In the genomic region with DNA sequence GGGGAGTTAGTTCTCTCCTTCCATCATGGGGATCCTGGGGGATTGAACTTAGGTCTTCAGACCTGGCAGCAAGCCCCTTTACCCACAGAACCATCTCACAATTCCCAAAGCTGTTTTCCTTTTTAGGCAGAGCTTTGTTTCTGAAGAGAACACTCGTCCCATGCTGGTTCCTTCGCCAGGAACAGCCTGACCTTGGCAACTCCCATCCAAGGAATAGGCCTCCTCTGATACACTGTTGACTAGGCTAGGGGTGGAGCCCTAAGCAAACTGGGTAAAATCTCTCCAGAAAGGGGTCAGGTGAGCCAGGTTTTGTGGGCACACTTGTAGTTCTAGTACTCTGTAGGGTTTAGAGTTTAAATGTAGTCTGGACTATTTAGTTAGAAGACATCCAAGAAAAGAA, we compare ENCODE assay signal across 23 mouse cellular contexts. TPM values are rescaled to one million over a fixed set of nuclear protein-coding genes. Genes with fewer than 3 reads are reported as not detected.
"Had no signal": no experiment of that assay in that cellular context is flagged by ENCODE, and none has a peak within 500 bp of the region (broad histone marks: within the 10 kb centered on the region; RNA-seq: fewer than 3 reads in every experiment).

No protein-coding gene starts in this region.

- H3K9ac ChIP-seq: limb, embryonic 15.5 days; liver, embryonic 12.5 days; lung, embryonic 14.5 days; midbrain, embryonic 13.5 days; neural tube, embryonic 15.5 days; stomach, embryonic 15.5 days had no signal

- H3K4me1 ChIP-seq: midbrain, embryonic 13.5 days; neural tube, embryonic 15.5 days had no signal

- ATAC-seq: liver, embryonic 12.5 days; midbrain, embryonic 13.5 days had no signal

- H3K9me3 ChIP-seq: limb, embryonic 15.5 days; liver, embryonic 12.5 days; neural tube, embryonic 15.5 days; stomach, embryonic 15.5 days had no signal

- H3K27me3 ChIP-seq: limb, embryonic 15.5 days; liver, embryonic 12.5 days; midbrain, embryonic 13.5 days; neural tube, embryonic 15.5 days; stomach, embryonic 15.5 days had no signal

- H3K4me3 ChIP-seq: limb, embryonic 15.5 days; liver, embryonic 12.5 days; midbrain, embryonic 13.5 days; myocyte; neural tube, embryonic 15.5 days; stomach, embryonic 15.5 days had no signal

- H3K27ac ChIP-seq: limb, embryonic 15.5 days; midbrain, embryonic 13.5 days; neural tube, embryonic 15.5 days had no signal

- H3K4me2 ChIP-seq: limb, embryonic 15.5 days; liver, embryonic 12.5 days; lung, embryonic 14.5 days; midbrain, embryonic 13.5 days; neural tube, embryonic 15.5 days; stomach, embryonic 15.5 days had no signal

- DNase-seq: kidney, adult 18-20 months; kidney, postnatal 10 days; layer of hippocampus, postnatal 36 days; lung, embryonic 14.5 days; lung, postnatal 10 days; retina, postnatal 1 day; right cerebral cortex, postnatal 4 days; spleen, adult 18-20 months; thymus, adult 2 months; thymus, postnatal 25 days had no signal

- H3K36me3 ChIP-seq: limb, embryonic 15.5 days; liver, embryonic 12.5 days; midbrain, embryonic 13.5 days; neural tube, embryonic 15.5 days; stomach, embryonic 15.5 days had no signal

RNA-seq across cellular contexts. Expression of a gene that starts 20.6 kb away (rescaled TPM):
- total RNA-seq: layer of hippocampus, postnatal 36 days; left cerebral cortex, adult 8-10 months; left cerebral cortex, postnatal 25 days; megakaryocyte-erythroid progenitor cell, adult 5-6 weeks had no signal
- polyA plus RNA-seq: kidney, embryonic 14.5 days; limb, embryonic 11.5 days; limb, embryonic 15.5 days; lung, embryonic 14.5 days; midbrain, embryonic 13.5 days; neural tube, embryonic 11.5 days; neural tube, embryonic 15.5 days; urinary bladder, adult 2 months had no signal
